Mouse (Mus musculus): ENCODE measurements around the gene Hes5.

Hes5 gene

GRCm38 (mm10) chr4:155005278-155005677 lies 44.6 kb downstream of the Hes5 start:
- no peaks in the 10 kb centered on the region for H3K9me3 ChIP-seq (ENCODE audit: low read length)
- H3K27me3 ChIP-seq (ENCODE audit: insufficient read depth, low read length): peaks cover 23% of the 10 kb centered on the region
- H3K4me3 ChIP-seq (replicated peaks; ENCODE audit: low read length): no peak overlapping the region
- peaks cover 6% of the 10 kb centered on the region for H3K4me1 ChIP-seq (replicated peaks; ENCODE audit: low read depth, low read length)
- H3K36me3 ChIP-seq (ENCODE audit: insufficient read depth, low read length): no peaks in the 10 kb centered on the region
- TF ChIP-seq CTCF (conservative IDR thresholded peaks at IDR 0.05; ENCODE audit: low read length): no peak
- TF ChIP-seq NANOG (IDR thresholded peaks at IDR 0.05; ENCODE audit: borderline replicate concordance, low read length): no peak
- no peak for TF ChIP-seq POU5F1 (IDR thresholded peaks at IDR 0.05; ENCODE audit: borderline replicate concordance, low read length)

- Histone ChIP-seq H3K36me3 (ENCODE audit: insufficient read depth, low read length) (no peaks in the 10 kb centered on the region), H3K4me3 (replicated peaks; ENCODE audit: low read length) (no peak overlapping the region), H3K4me1 (replicated peaks; ENCODE audit: low read depth, low read length) (no peaks in the 10 kb centered on the region), H3K9me3 (ENCODE audit: low read length) (no peaks in the 10 kb centered on the region), H3K27me3 (ENCODE audit: insufficient read depth, low read length) (peaks cover 25% of the 10 kb centered on the region)
- TF ChIP-seq NANOG (IDR thresholded peaks at IDR 0.05; ENCODE audit: borderline replicate concordance, low read length): no peak
- TF ChIP-seq CTCF (conservative IDR thresholded peaks at IDR 0.05; ENCODE audit: low read length): no peak
- TF ChIP-seq POU5F1 (IDR thresholded peaks at IDR 0.05; ENCODE audit: borderline replicate concordance, low read length): no peak
Observed at GRCm38 (mm10) chr4:155006296-155006695, 45.6 kb downstream of the Hes5 start.

DNA sequence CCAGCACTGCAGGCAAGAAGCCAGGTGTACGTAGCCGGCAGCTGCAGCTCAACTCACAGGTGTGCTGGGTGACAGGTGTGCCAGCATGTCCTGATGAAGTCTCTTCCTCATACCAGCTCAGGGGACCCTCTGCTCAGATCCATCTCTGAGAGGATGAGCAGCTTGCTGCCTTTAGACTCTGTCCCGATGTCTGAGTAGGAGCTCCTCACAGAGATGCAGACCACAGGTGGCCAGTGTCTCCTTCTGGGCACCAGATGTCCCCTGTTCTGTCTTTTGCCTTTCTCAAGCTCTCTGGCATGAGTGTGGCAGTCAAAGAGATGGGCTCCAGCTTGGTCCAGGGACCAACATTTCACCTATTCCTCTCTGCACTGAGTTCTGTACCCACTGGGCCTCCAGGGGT lies 46.9 kb downstream of the Hes5 start:
- H3K4me1 ChIP-seq (replicated peaks; ENCODE audit: low read depth, low read length): no peaks in the 10 kb centered on the region
- peaks cover 19% of the 10 kb centered on the region for H3K27me3 ChIP-seq (ENCODE audit: insufficient read depth, low read length)
- TF ChIP-seq NANOG (IDR thresholded peaks at IDR 0.05; ENCODE audit: borderline replicate concordance, low read length) (no peak), POU5F1 (IDR thresholded peaks at IDR 0.05; ENCODE audit: borderline replicate concordance, low read length) (no peak), CTCF (conservative IDR thresholded peaks at IDR 0.05; ENCODE audit: low read length) (no peak)
- no peak overlapping the region for H3K4me3 ChIP-seq (replicated peaks; ENCODE audit: low read length)
- no peaks in the 10 kb centered on the region for H3K36me3 ChIP-seq (ENCODE audit: insufficient read depth, low read length)
- no peaks in the 10 kb centered on the region for H3K9me3 ChIP-seq (ENCODE audit: low read length)

- Histone ChIP-seq H3K4me1 (replicated peaks; ENCODE audit: low read depth, low read length) (no peaks in the 10 kb centered on the region), H3K4me3 (replicated peaks; ENCODE audit: low read length) (no peak overlapping the region), H3K9me3 (ENCODE audit: low read length) (no peaks in the 10 kb centered on the region), H3K36me3 (ENCODE audit: insufficient read depth, low read length) (no peaks in the 10 kb centered on the region), H3K27me3 (ENCODE audit: insufficient read depth, low read length) (peaks cover 19% of the 10 kb centered on the region)
- TF ChIP-seq NANOG (IDR thresholded peaks at IDR 0.05; ENCODE audit: borderline replicate concordance, low read length): no peak
- no peak for TF ChIP-seq POU5F1 (IDR thresholded peaks at IDR 0.05; ENCODE audit: borderline replicate concordance, low read length)
- no peak for TF ChIP-seq CTCF (conservative IDR thresholded peaks at IDR 0.05; ENCODE audit: low read length)
Observed at GRCm38 (mm10) chr4:155008075-155008474, 47.4 kb downstream of the Hes5 start.

- no peaks in the 10 kb centered on the region for H3K9me3 ChIP-seq (ENCODE audit: low read length)
Observed at GRCm38 (mm10) chr4:155009216-155009615, 48.5 kb downstream of the Hes5 start.

GRCm38 (mm10) chr4:155010870-155011269 lies 50.1 kb downstream of the Hes5 start:
- H3K9me3 ChIP-seq (ENCODE audit: low read length): no peaks in the 10 kb centered on the region
- H3K4me1 ChIP-seq (replicated peaks; ENCODE audit: low read depth, low read length): no peaks in the 10 kb centered on the region
- H3K27me3 ChIP-seq (ENCODE audit: insufficient read depth, low read length): peaks cover 30% of the 10 kb centered on the region
- no peaks in the 10 kb centered on the region for H3K36me3 ChIP-seq (ENCODE audit: insufficient read depth, low read length)
- no peak overlapping the region for H3K4me3 ChIP-seq (replicated peaks; ENCODE audit: low read length)
- TF ChIP-seq NANOG (IDR thresholded peaks at IDR 0.05; ENCODE audit: borderline replicate concordance, low read length) (no peak), CTCF (conservative IDR thresholded peaks at IDR 0.05; ENCODE audit: low read length) (no peak), POU5F1 (IDR thresholded peaks at IDR 0.05; ENCODE audit: borderline replicate concordance, low read length) (no peak)

More at GRCm38 (mm10) chr4:155009216-155009615, 48.5 kb downstream of the Hes5 start:
- Histone ChIP-seq H3K27me3 (ENCODE audit: insufficient read depth, low read length) (peaks cover 26% of the 10 kb centered on the region), H3K36me3 (ENCODE audit: insufficient read depth, low read length) (no peaks in the 10 kb centered on the region), H3K4me1 (replicated peaks; ENCODE audit: low read depth, low read length) (no peaks in the 10 kb centered on the region), H3K4me3 (replicated peaks; ENCODE audit: low read length) (no peak overlapping the region)
- TF ChIP-seq POU5F1 (IDR thresholded peaks at IDR 0.05; ENCODE audit: borderline replicate concordance, low read length) (no peak), NANOG (IDR thresholded peaks at IDR 0.05; ENCODE audit: borderline replicate concordance, low read length) (no peak), CTCF (conservative IDR thresholded peaks at IDR 0.05; ENCODE audit: low read length) (no peak)

DNA sequence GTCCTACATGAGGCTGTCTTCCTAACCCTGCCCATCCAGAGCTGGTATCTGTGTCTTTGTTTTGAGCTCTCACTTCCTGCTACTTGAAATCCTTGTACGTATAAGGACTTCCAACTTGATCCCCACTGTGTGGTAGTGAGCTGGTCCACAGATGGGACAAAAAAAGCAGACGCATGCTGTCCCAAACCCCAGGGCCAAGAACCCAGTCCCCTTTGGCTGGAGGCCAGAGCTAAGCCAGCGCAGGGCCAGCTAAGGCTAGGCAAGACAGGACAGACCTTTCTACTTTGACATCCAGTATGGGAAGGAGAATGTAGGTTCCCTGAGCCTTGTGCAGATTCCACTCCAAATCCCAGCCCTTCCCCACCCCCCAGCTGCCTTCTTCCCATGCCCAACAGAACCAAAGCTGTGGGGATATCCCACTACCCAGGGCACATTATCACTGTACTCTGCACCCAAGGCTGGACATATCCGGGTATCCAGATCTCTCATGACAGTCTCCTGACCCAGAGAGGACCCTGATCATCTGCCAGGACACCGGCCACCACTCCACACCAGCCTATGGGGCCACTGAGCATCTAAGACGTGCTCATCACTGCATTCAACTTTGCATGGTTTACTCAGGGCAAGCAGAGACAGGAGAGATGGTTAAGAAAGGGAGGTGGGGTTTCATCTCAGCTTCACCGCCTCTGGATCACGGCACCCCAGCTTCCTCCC lies 50.7 kb downstream of the Hes5 start:
- Histone ChIP-seq H3K36me3 (ENCODE audit: insufficient read depth, low read length) (no peaks in the 10 kb centered on the region), H3K9me3 (ENCODE audit: low read length) (no peaks in the 10 kb centered on the region), H3K4me3 (replicated peaks; ENCODE audit: low read length) (no peak overlapping the region), H3K4me1 (replicated peaks; ENCODE audit: low read depth, low read length) (no peaks in the 10 kb centered on the region), H3K27me3 (ENCODE audit: insufficient read depth, low read length) (peaks cover 30% of the 10 kb centered on the region)
- TF ChIP-seq CTCF (conservative IDR thresholded peaks at IDR 0.05; ENCODE audit: low read length): no peak
- no peak for TF ChIP-seq POU5F1 (IDR thresholded peaks at IDR 0.05; ENCODE audit: borderline replicate concordance, low read length)
- no peak for TF ChIP-seq NANOG (IDR thresholded peaks at IDR 0.05; ENCODE audit: borderline replicate concordance, low read length)
